ENCODE assay signal across 22 mouse cellular contexts in the genomic region with DNA sequence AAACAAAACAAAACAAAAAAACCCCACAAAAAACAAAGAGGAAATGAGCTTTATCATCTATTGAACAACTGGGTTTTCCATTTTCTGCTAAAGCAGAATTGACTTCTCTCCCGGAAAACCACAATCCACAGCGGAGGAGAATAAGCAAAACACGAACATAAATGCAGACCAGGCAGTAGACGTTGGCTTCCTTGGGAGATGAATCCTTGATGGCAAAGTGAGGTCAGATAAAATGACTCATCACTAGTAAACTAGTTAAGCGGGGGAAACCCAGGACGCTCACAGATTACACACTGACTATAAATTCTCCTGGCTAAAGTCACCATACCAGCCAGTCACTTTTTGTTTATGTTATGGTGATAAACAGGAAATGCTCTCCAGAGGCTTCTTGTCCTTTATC. TPM values are rescaled to one million over a fixed set of nuclear protein-coding genes. Genes with fewer than 3 reads are reported as not detected.
A peak's percentile ranks its signal among the peaks of the same experiment; 100 is the strongest.
DNase-seq lines count a peak whose midpoint lies in the region; ATAC-seq and TF ChIP-seq lines count a peak whose summit lies in the region.
"Had no signal": no experiment of that assay in that cellular context is flagged by ENCODE, and none has a peak within 500 bp of the region (broad histone marks: within the 10 kb centered on the region; RNA-seq: fewer than 3 reads in every experiment).

No protein-coding gene starts in this region.

- POLR2A ChIA-PET in Patski (lab: Charles Lee), result no interaction called here

- CTCF ChIA-PET in Patski (lab: Charles Lee), result no interaction called here

- no peaks in the 10 kb centered on the region for H3K27me3 ChIP-seq in Patski
- H3K27me3 ChIP-seq: embryonic facial prominence, embryonic 15.5 days; forebrain, embryonic 15.5 days; heart, embryonic 13.5 days; limb, embryonic 12.5 days had no signal

- peak; percentile 85 for ATAC-seq in Patski
- ATAC-seq: forebrain, embryonic 15.5 days; liver, postnatal 0 days; midbrain, embryonic 16.5 days had no signal

- TF ChIP-seq CTCF in Patski (IDR thresholded peaks at IDR 0.05), result no peak

- in situ Hi-C loops in Patski (cut with MboI; ENCODE audit: low pct_unique_long_range_greater_than_20kb), result no loop called here

- DNase-seq in 3134 (ENCODE audit: extremely low read depth, insufficient read length, low spot score) (peak; percentile 6), Patski (ENCODE audit: low read depth, low spot score) (peak; percentile 61)
- DNase-seq in CD4-positive helper T cell, adult 2 months (ENCODE audit: low read depth, low spot score), result peak; percentile 66
- peak; percentile 63 for DNase-seq in induced T-regulatory cell, adult 2 months (ENCODE audit: low read depth)
- DNase-seq in kidney, postnatal 36 days, result no peak
- no peak for DNase-seq in layer of hippocampus, adult 8-10 months (ENCODE audit: low spot score in 2 of 2)
- no peak for DNase-seq in right cerebral cortex, adult 18-20 months
- no peak for DNase-seq in kidney, postnatal 14 days
- DNase-seq: cerebellum, adult 9-10 months; gastrocnemius, postnatal 14 days; heart, adult 18-20 months; heart, postnatal 14 days; kidney, adult 8-10 months; kidney, postnatal 25 days; liver, postnatal 0 days; thymus, adult 18-20 months; thymus, postnatal 36 days had no signal

RNA-seq across cellular contexts. Expression of a gene that starts 44.5 kb away (rescaled TPM):
- polyA plus RNA-seq in Patski (2021), result 77.6 TPM
- total RNA-seq in layer of hippocampus, adult 8-10 months (2022), result 10 to 100 TPM; 48.1 to 51.8 (median 48.8) TPM

Comparison
In these comparisons a context has a peak if more than half of its experiments do, and no peak if none do; other contexts are left out.
1. DNase-seq: peak in 3134 (single experiment), CD4-positive helper T cell, adult 2 months (single experiment), Patski (single experiment) and induced T-regulatory cell, adult 2 months (single experiment); none in kidney, postnatal 36 days (0 of 2), layer of hippocampus, adult 8-10 months (0 of 2), right cerebral cortex, adult 18-20 months (single experiment) and kidney, postnatal 14 days (single experiment).